Mouse (Mus musculus): ENCODE measurements at regions not wholly inside any gene's neighbourhood (a gene's known extent, or its start where the extent isn't known, plus 50 kb on each side); places are given as distances from the start of the nearest gene placed in this dataset.
A peak's percentile ranks its signal among the peaks of the same experiment; 100 is the strongest.

DNA sequence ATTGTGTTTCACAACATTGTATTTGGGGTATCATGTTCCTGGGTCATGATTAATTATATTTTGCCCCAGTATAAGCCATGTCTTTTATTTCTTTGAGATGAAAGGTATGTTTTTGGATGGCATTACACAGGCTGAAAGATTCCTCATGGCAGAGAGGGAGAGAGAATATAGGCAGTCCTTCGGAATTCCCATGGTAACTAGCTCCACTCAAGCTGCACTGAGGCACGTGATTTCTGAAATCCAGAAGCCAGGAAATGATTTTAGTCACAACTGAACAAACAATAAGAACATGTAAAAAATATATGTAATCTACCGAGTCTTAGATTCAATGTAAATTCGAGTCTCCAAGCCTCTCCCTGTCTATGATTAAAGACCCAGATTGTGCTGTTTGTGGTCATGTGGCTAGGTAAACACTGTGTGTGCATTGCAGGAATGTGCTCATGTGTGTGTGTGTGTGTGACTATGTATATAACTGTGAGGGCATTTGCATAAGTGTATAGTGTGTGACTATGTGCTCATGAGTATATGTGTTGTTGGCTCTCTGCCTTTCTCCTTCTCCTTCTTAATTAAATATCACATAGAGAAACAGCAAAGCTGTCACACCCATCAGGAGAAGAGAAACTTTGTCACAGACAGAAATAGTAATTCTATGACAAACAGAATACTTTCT, 169.8 kb downstream of the Diras2 start:
- DNase-seq (ENCODE audit: low spot score in 2 of 2) = no peak

- no peak for DNase-seq (ENCODE audit: low spot score in 2 of 2)
Observed at GRCm38 (mm10) chr13:52362266-52362665, 168.8 kb downstream of the Diras2 start.

GRCm38 (mm10) chr13:52369851-52370250, 161.2 kb downstream of the Diras2 start:
- DNase-seq (ENCODE audit: low spot score in 2 of 2) = no peak

DNA sequence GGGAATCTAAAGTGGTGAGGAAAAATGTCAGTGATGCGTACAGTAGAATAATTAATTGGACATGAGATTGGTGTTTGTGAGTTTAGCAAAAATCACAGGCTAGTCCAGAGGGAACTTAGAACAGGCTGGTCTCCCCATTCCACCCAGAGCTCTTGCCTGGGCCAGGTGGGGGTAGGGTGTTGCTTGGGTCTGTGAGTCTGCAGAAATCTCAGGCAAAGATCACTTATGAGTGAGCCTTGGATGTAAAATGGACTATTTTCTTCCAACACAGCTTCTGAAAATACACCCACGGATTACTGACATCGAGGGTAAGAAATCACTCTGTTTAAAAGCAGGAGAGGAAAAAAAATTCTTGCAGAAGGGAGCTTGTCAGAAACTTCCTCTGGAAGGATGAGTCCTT, 159.1 kb downstream of the Diras2 start:
- DNase-seq (ENCODE audit: low spot score in 2 of 2) = no peak

DNA sequence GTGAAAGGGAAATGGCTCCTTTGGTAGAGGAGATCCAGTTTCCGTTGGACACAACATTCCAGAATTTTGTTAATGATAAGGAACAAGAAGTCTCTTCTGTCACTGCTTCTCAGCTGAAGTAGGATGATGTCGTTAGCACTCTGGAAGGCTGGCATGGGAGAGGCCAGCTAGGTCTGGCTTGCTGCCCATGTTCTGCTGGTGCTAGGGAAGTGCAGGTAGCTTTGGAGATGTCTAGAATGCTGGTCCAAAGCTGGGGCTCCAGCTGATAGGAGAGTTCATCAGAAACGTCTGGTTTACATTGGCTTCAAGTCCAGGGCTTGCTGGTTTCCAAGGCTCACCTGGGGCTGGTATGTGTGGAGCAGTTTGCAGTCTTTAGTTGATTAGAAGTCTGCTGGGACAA, 156.3 kb downstream of the Diras2 start:
- no peak for DNase-seq (ENCODE audit: low spot score in 2 of 2)

DNA sequence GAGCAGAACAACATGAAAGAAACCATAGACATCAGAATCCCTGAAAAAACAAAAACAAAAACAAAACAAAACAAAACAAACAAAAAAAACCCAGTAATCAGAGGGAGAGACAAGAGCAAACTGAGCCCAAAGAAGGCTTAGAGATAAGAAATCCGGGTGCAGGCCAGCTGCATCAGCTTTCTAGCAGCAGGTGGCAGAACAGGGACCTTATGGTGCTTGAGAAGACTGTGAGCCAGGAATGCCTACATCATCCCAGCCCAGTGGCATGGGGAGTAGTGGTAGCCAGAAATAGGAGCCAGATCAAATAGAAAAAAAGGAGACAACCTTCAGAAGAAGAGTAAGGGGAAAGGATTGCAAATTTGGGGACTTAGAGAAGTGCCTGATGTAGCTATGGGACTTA, 152.8 kb downstream of the Diras2 start:
- DNase-seq (ENCODE audit: low spot score in 2 of 2) = no peak

GRCm38 (mm10) chr13:52389271-52389670, 141.8 kb downstream of the Diras2 start:
- no peak for DNase-seq (ENCODE audit: low spot score in 2 of 2)

GRCm38 (mm10) chr13:52395786-52396185, 135.3 kb downstream of the Diras2 start:
- no peak for DNase-seq (ENCODE audit: low spot score in 2 of 2)

GRCm38 (mm10) chr13:52398344-52398743, 132.7 kb downstream of the Diras2 start:
- DNase-seq (ENCODE audit: low spot score in 2 of 2) = no peak

- DNase-seq (ENCODE audit: low spot score in 2 of 2) = no peak
Observed at GRCm38 (mm10) chr13:52399143-52399542, 131.9 kb downstream of the Diras2 start.

- DNase-seq (ENCODE audit: low spot score in 2 of 2) = no peak
Observed at GRCm38 (mm10) chr13:52403805-52404204, 127.3 kb downstream of the Diras2 start.

- DNase-seq (ENCODE audit: low spot score in 2 of 2) = peak in 1 of 2 experiments; percentile 16
Observed at GRCm38 (mm10) chr13:52416301-52416700, 114.8 kb downstream of the Diras2 start.

- no peak for DNase-seq (ENCODE audit: low spot score in 2 of 2)
Observed at GRCm38 (mm10) chr13:52422456-52422855, 108.6 kb downstream of the Diras2 start.

GRCm38 (mm10) chr13:52428527-52428926, 102.6 kb downstream of the Diras2 start:
- DNase-seq (ENCODE audit: low spot score in 2 of 2) = no peak

DNA sequence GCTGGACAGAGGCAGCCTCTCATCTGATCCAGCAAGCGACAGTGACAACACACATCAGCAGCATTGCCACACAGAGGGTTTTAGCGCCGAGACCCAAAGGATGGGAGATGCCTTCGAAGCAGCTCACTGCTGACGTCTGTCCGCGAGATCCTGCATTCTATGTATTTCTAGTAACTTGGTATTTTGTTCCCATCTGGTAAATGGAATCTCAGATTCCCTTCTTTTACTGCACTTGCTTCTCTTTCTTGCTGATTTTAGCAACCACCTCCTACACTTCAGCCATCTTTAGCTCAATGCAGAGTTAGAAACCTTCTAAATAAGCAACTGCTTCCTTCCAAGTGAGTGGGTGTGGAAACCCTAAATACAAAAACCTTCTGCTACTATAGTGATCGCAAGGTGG, 94.3 kb downstream of the Diras2 start:
- no peak for DNase-seq (ENCODE audit: low spot score in 2 of 2)

GRCm38 (mm10) chr13:52445513-52445912, 85.6 kb downstream of the Diras2 start:
- DNase-seq (ENCODE audit: low spot score in 2 of 2) = no peak

DNA sequence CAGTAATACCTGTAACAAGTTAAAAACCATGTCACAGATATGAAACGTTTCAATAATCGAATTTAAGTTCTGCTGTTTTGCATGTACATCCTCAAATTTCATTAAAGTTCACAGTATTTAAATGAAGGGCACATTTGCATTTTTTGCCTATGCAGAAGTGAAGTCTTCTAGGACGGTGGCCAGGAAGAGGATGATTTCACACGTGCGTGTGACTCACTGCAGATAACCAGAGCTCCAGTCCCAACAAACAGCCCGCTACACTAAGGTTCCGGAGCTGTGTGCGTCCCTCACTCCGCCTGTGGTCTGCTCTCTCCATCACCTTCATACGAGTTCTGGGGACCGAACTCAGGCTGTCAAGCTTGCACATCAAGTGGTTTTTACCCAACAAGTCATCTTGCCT, 82.2 kb downstream of the Diras2 start:
- DNase-seq (ENCODE audit: low spot score in 2 of 2) = no peak

- DNase-seq (ENCODE audit: low spot score in 2 of 2) = no peak
Observed at GRCm38 (mm10) chr13:52451486-52451885, 79.6 kb downstream of the Diras2 start.

DNA sequence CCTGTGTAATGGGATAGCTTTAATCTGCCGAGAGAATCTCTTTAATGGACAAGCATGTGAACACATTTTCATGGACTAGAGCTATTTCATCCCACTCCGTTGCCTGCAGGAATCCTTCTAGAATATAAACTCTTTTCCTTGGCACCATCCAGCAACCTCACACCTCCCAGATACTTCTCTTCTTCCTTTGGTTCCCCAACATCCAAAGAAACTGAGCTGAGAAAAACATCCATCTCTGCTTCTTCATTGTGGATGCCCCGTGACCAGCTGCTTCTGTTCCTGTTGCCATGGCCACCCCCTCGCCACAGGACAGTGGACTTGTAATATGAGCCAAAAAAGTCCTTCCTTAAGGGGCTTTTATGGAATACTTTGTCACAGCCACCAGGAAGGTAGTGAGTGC, 78.8 kb downstream of the Diras2 start:
- DNase-seq (ENCODE audit: low spot score in 2 of 2) = no peak
